Mouse (Mus musculus): ENCODE results near the gene Casz1. TPM values are rescaled to one million over a fixed set of nuclear protein-coding genes. Genes with fewer than 3 reads are reported as not detected.

Gene Casz1
- polyA plus RNA-seq, 2 experiments, result 5.5 to 7.4 TPM

- TF ChIP-seq POLR2A (IDR thresholded peaks at IDR 0.05; ENCODE audit: borderline replicate concordance, extremely low read depth, insufficient read depth, insufficient read length), result no peak
- Histone ChIP-seq H3K9ac (ENCODE audit: low read depth, low read length, severe bottlenecking) (no peak overlapping the region), H3K4me1 (ENCODE audit: control insufficient read depth, insufficient read depth, low read length) (peaks cover 24% of the 10 kb centered on the region), H3K27me3 (ENCODE audit: control insufficient read depth, insufficient read depth, low read length) (peaks cover 42% of the 10 kb centered on the region), H3K4me2 (replicated peaks; ENCODE audit: low read depth, low read length, severe bottlenecking) (no peak overlapping the region), H3K27ac (replicated peaks; ENCODE audit: low read depth, low read length) (no peak overlapping the region), H3K36me3 (ENCODE audit: control insufficient read depth, insufficient read depth, low read length) (no peaks in the 10 kb centered on the region), H3K4me3 (replicated peaks; ENCODE audit: low read length) (no peak overlapping the region), H3K9me3 (ENCODE audit: control insufficient read depth, low read length) (no peaks in the 10 kb centered on the region)
- ATAC-seq (ENCODE audit: low FRiP score, low read depth), result no peak
- no peak for DNase-seq (ENCODE audit: low spot score)
- 36% methylated on average over 10 of the region's 10 CpGs for WGBS
These were observed 143.7 kb downstream of the Casz1 start for GRCm38 (mm10) chr4:148947833-148948388.

- no peak for DNase-seq (ENCODE audit: low spot score)
- peaks cover 62% of the 10 kb centered on the region for H3K27me3 ChIP-seq (ENCODE audit: control insufficient read depth, insufficient read depth, low read length)
- no peaks in the 10 kb centered on the region for H3K36me3 ChIP-seq (ENCODE audit: control insufficient read depth, insufficient read depth, low read length)
- H3K9ac ChIP-seq (ENCODE audit: low read depth, low read length, severe bottlenecking), result no peak overlapping the region
- H3K4me2 ChIP-seq (replicated peaks; ENCODE audit: low read depth, low read length, severe bottlenecking), result peak overlapping the region; percentile 58; the same call in 1 of the 2 replicates
- no peak overlapping the region for H3K4me3 ChIP-seq (replicated peaks; ENCODE audit: low read length)
- TF ChIP-seq POLR2A (IDR thresholded peaks at IDR 0.05; ENCODE audit: borderline replicate concordance, extremely low read depth, insufficient read depth, insufficient read length), result no peak
- WGBS, result 52% methylated on average over 6 of the region's 6 CpGs
- no peak for ATAC-seq (ENCODE audit: low FRiP score, low read depth)
- no peak overlapping the region for H3K27ac ChIP-seq (replicated peaks; ENCODE audit: low read depth, low read length)
- H3K9me3 ChIP-seq (ENCODE audit: control insufficient read depth, low read length), result no peaks in the 10 kb centered on the region
- H3K4me1 ChIP-seq (ENCODE audit: control insufficient read depth, insufficient read depth, low read length), result peaks cover 24% of the 10 kb centered on the region
These were observed 146.3 kb downstream of the Casz1 start for GRCm38 (mm10) chr4:148950487-148950886.

GRCm38 (mm10) chr4:148950932-148951650 lies 146.9 kb downstream of the Casz1 start:
- Histone ChIP-seq H3K4me3 (replicated peaks; ENCODE audit: low read length) (peak overlapping the region; percentile 32), H3K36me3 (ENCODE audit: control insufficient read depth, insufficient read depth, low read length) (no peaks in the 10 kb centered on the region), H3K4me2 (replicated peaks; ENCODE audit: low read depth, low read length, severe bottlenecking) (peak overlapping the region; percentile 58), H3K27me3 (ENCODE audit: control insufficient read depth, insufficient read depth, low read length) (peaks cover 65% of the 10 kb centered on the region), H3K9me3 (ENCODE audit: control insufficient read depth, low read length) (no peaks in the 10 kb centered on the region), H3K27ac (replicated peaks; ENCODE audit: low read depth, low read length) (no peak overlapping the region), H3K4me1 (ENCODE audit: control insufficient read depth, insufficient read depth, low read length) (peaks cover 25% of the 10 kb centered on the region), H3K9ac (ENCODE audit: low read depth, low read length, severe bottlenecking) (no peak overlapping the region)
- DNase-seq (ENCODE audit: low spot score), result peak; percentile 61
- 26% methylated on average over 25 of the region's 25 CpGs for WGBS
- TF ChIP-seq POLR2A (IDR thresholded peaks at IDR 0.05; ENCODE audit: borderline replicate concordance, extremely low read depth, insufficient read depth, insufficient read length), result no peak
- 0 out of 2 replicates have a peak, but pooled peaks have one; percentile 4 for ATAC-seq (ENCODE audit: low FRiP score, low read depth)

- 4% methylated on average over 28 of the region's 44 CpGs for WGBS
These were observed 147.6 kb downstream of the Casz1 start for GRCm38 (mm10) chr4:148951821-148952291.

GRCm38 (mm10) chr4:148952328-148953222 lies 148.3 kb downstream of the Casz1 start:
- no peak for TF ChIP-seq POLR2A (IDR thresholded peaks at IDR 0.05; ENCODE audit: borderline replicate concordance, extremely low read depth, insufficient read depth, insufficient read length)
- ATAC-seq (ENCODE audit: low FRiP score, low read depth), result no peak
- peak overlapping the region; percentile 32 for H3K4me3 ChIP-seq (replicated peaks; ENCODE audit: low read length)
- no peak overlapping the region for H3K27ac ChIP-seq (replicated peaks; ENCODE audit: low read depth, low read length)
- peak overlapping the region; percentile 31; the same call in 1 of the 2 replicates for H3K9ac ChIP-seq (ENCODE audit: low read depth, low read length, severe bottlenecking)
- H3K27me3 ChIP-seq (ENCODE audit: control insufficient read depth, insufficient read depth, low read length), result peaks cover 68% of the 10 kb centered on the region
- no peak for DNase-seq (ENCODE audit: low spot score)
- peak overlapping the region; percentile 58 for H3K4me2 ChIP-seq (replicated peaks; ENCODE audit: low read depth, low read length, severe bottlenecking)
- 4% methylated on average over 45 of the region's 69 CpGs for WGBS
- no peaks in the 10 kb centered on the region for H3K36me3 ChIP-seq (ENCODE audit: control insufficient read depth, insufficient read depth, low read length)
- H3K4me1 ChIP-seq (ENCODE audit: control insufficient read depth, insufficient read depth, low read length), result peaks cover 26% of the 10 kb centered on the region
- H3K9me3 ChIP-seq (ENCODE audit: control insufficient read depth, low read length), result no peaks in the 10 kb centered on the region

More at GRCm38 (mm10) chr4:148951821-148952291, 147.6 kb downstream of the Casz1 start:
- DNase-seq (ENCODE audit: low spot score) (no peak), ATAC-seq (ENCODE audit: low FRiP score, low read depth) (no peak)
- H3K4me3 ChIP-seq (replicated peaks; ENCODE audit: low read length), result peak overlapping the region; percentile 32
- H3K4me1 ChIP-seq (ENCODE audit: control insufficient read depth, insufficient read depth, low read length), result peaks cover 26% of the 10 kb centered on the region
- H3K27ac ChIP-seq (replicated peaks; ENCODE audit: low read depth, low read length), result no peak overlapping the region
- no peaks in the 10 kb centered on the region for H3K9me3 ChIP-seq (ENCODE audit: control insufficient read depth, low read length)
- TF ChIP-seq POLR2A (IDR thresholded peaks at IDR 0.05; ENCODE audit: borderline replicate concordance, extremely low read depth, insufficient read depth, insufficient read length), result no peak
- 0 out of 2 replicates have a peak overlapping the region, but pooled peaks have one; percentile 31 for H3K9ac ChIP-seq (ENCODE audit: low read depth, low read length, severe bottlenecking)
- H3K36me3 ChIP-seq (ENCODE audit: control insufficient read depth, insufficient read depth, low read length), result no peaks in the 10 kb centered on the region
- H3K4me2 ChIP-seq (replicated peaks; ENCODE audit: low read depth, low read length, severe bottlenecking), result peak overlapping the region; percentile 58
- peaks cover 68% of the 10 kb centered on the region for H3K27me3 ChIP-seq (ENCODE audit: control insufficient read depth, insufficient read depth, low read length)

Measured in limb, embryonic 14.5 days (tissue).